In the genomic region with DNA sequence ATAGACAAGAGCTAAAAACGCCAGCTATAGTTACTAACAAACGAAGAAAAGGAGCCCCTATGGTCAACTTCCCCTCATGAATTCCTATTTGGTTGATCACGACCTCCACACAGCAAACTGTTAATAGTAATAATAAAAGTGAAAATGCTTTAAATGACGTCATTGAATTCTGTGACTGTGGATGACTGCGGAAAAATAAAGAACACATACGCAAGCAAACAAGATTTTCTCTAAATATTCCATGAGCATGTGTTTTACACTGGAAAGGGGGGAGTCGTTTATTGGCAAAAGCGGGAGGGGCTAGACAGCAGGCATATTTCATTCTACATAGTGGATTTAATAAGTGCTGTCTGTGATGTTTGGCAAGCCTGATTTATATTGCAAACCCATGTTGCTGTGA, we compare ENCODE assay signal across 8 mouse cellular contexts. TPM values are rescaled to one million over a fixed set of nuclear protein-coding genes. Genes with fewer than 3 reads are reported as not detected.
DNase-seq lines count a peak whose midpoint lies in the region; ATAC-seq and TF ChIP-seq lines count a peak whose summit lies in the region.

No protein-coding gene starts in this region.

- DNase-seq in gastrocnemius, adult 2 months, result no peak
- no peak for DNase-seq in gastrocnemius, postnatal 10 days
- peak; percentile 1 for DNase-seq in 3134 (ENCODE audit: extremely low read depth, insufficient read length, low spot score)
- DNase-seq in thymus, postnatal 4 days, result no peak
- DNase-seq in right cerebral cortex, postnatal 4 days, result no peak
- DNase-seq in spleen, adult 12 weeks (ENCODE audit: low spot score), result no peak

- H3K27ac ChIP-seq in gastrocnemius, adult 2 months, result no peak overlapping the region
- H3K27ac ChIP-seq in forebrain, embryonic 16.5 days (ENCODE audit: low read length), result no peak overlapping the region
- H3K27ac ChIP-seq in liver, embryonic 16.5 days (ENCODE audit: low read length), result no peak overlapping the region

- H3K9ac ChIP-seq in forebrain, embryonic 16.5 days (replicated peaks; ENCODE audit: low read depth, low read length), result peak overlapping the region; percentile 9; the same call in 1 of the 2 replicates
- no peak overlapping the region for H3K9ac ChIP-seq in liver, embryonic 16.5 days (ENCODE audit: low read depth, low read length)

- H3K27me3 ChIP-seq in forebrain, embryonic 16.5 days (replicated peaks; ENCODE audit: control insufficient read depth, insufficient read depth, low read length), result no peaks in the 10 kb centered on the region
- H3K27me3 ChIP-seq in liver, embryonic 16.5 days (ENCODE audit: control insufficient read depth, insufficient read depth, low read depth, low read length), result no peaks in the 10 kb centered on the region

- H3K4me3 ChIP-seq in gastrocnemius, adult 2 months, result peak overlapping the region; percentile 75
- peak overlapping the region; percentile 68 for H3K4me3 ChIP-seq in forebrain, embryonic 16.5 days (replicated peaks; ENCODE audit: low read length)
- H3K4me3 ChIP-seq in liver, embryonic 16.5 days (ENCODE audit: low read depth, low read length), result peak overlapping the region; percentile 42

- intact Hi-C loops in gastrocnemius, adult 2 months (cut with DNase I), result no loop called here

- ATAC-seq in forebrain, embryonic 16.5 days, result peak; percentile 34
- no peak for ATAC-seq in liver, embryonic 16.5 days (ENCODE audit: low read depth)

- H3K4me1 ChIP-seq in forebrain, embryonic 16.5 days (replicated peaks; ENCODE audit: control insufficient read depth, insufficient read depth, low read length), result no peaks in the 10 kb centered on the region
- no peaks in the 10 kb centered on the region for H3K4me1 ChIP-seq in liver, embryonic 16.5 days (ENCODE audit: control insufficient read depth, low read depth, low read length)

- 19% methylated on average over 8 of the region's 8 CpGs for WGBS in forebrain, embryonic 16.5 days
- WGBS in liver, embryonic 16.5 days (ENCODE audit: insufficient replicate concordance), result 19% methylated on average over 8 of the region's 8 CpGs

- no peak for TF ChIP-seq CTCF in gastrocnemius, adult 2 months (IDR thresholded peaks at IDR 0.05)

- H3K4me2 ChIP-seq in forebrain, embryonic 16.5 days (ENCODE audit: low read length), result peak overlapping the region; percentile 56
- peak overlapping the region; percentile 53 for H3K4me2 ChIP-seq in liver, embryonic 16.5 days (ENCODE audit: low read depth, low read length)

- no peaks in the 10 kb centered on the region for H3K36me3 ChIP-seq in forebrain, embryonic 16.5 days (ENCODE audit: control insufficient read depth, insufficient read depth)
- H3K36me3 ChIP-seq in liver, embryonic 16.5 days (ENCODE audit: control insufficient read depth, insufficient read depth), result no peaks in the 10 kb centered on the region

- no peaks in the 10 kb centered on the region for H3K9me3 ChIP-seq in forebrain, embryonic 16.5 days (ENCODE audit: control insufficient read depth, low read length)
- H3K9me3 ChIP-seq in liver, embryonic 16.5 days (replicated peaks; ENCODE audit: control insufficient read depth, low read length), result no peaks in the 10 kb centered on the region

RNA-seq across cellular contexts. Expression of a gene that starts 0.5 kb away (rescaled TPM):
- 1 to 10 TPM in 1 of 2 experiments, under 1 TPM in 1; 0.33 to 1.1 TPM for total RNA-seq in gastrocnemius, adult 2 months (2021)
- 1 to 10 TPM in 1 of 2 experiments, under 1 TPM in 1; 0.80 to 1.5 TPM for total RNA-seq in gastrocnemius, postnatal 10 days (2021)
- 28.6 and 35.2 TPM in 2 replicates for polyA plus RNA-seq in forebrain, embryonic 16.5 days (2015; fragmentation: Nextera tagmentation; extraction: Ambion mirVana)
- polyA plus RNA-seq in liver, embryonic 16.5 days (2015; fragmentation: Nextera tagmentation; extraction: Ambion mirVana), result 0.37 and 0.41 TPM in 2 replicates
